Mouse (Mus musculus) lung, embryonic 14.5 days (tissue): ENCODE data around the gene Psme2. TPM values are rescaled to one million over a fixed set of nuclear protein-coding genes. Genes with fewer than 3 reads are reported as not detected.

Experiments
- ATAC-seq: fragments of 200-750 bp; cut with Nextera tagmentation; 2 replicates; pipeline ENCODE4 v1.8.0; 2017; ENCODE audit warnings: mild to moderate bottlenecking, moderate TSS enrichment, moderate library complexity; ENCODE audit not compliant: insufficient read depth
- DNase-seq: peaks from one replicate; pipeline ENCODE4 v3.0.0-alpha.2; 2015
- H3K27ac ChIP-seq: fragments of 300-500 bp; sonication (generic); 2 replicates; pipeline ENCODE4 v1.5.1; 2014; ENCODE audit warnings: low read depth, mild to moderate bottlenecking, moderate library complexity
- H3K27me3 ChIP-seq: fragments of 300-500 bp; sonication (generic); 2 replicates; pipeline ENCODE4 v1.6.1; 2014; ENCODE audit warnings: low read length, control low read depth; ENCODE audit not compliant: insufficient read depth
- H3K36me3 ChIP-seq: fragments of 300-500 bp; sonication (generic); 2 replicates; pipeline ENCODE4 v1.6.1; 2014; ENCODE audit warnings: control low read depth; ENCODE audit not compliant: insufficient read depth
- H3K4me1 ChIP-seq: fragments of 300-500 bp; sonication (generic); 2 replicates; pipeline ENCODE4 v1.6.1; 2014; ENCODE audit warnings: antibody characterized with exemption, control low read depth; ENCODE audit not compliant: insufficient read depth
- H3K4me2 ChIP-seq: fragments of 300-500 bp; sonication (generic); 2 replicates; pipeline ENCODE4 v1.6.1; 2014; ENCODE audit warnings: mild to moderate bottlenecking
- H3K4me3 ChIP-seq: fragments of 300-500 bp; sonication (generic); 2 replicates; pipeline ENCODE4 v1.5.1; 2014; ENCODE audit warnings: low read depth, low read length
- H3K9ac ChIP-seq: fragments of 300-500 bp; sonication (generic); 2 replicates; pipeline ENCODE4 v1.6.1; 2014
- H3K9me3 ChIP-seq: fragments of 300-500 bp; sonication (generic); 2 replicates; pipeline ENCODE4 v1.6.1; 2016; ENCODE audit warnings: low read depth, low read length, control low read depth
- CTCF ChIP-seq: IDR thresholded peaks from 2 replicates; pipeline ENCODE4 v1.5.1; 2016; ENCODE audit warnings: antibody characterized with exemption, low read depth
- WGBS: fragments of 180-500 bp; shearing (Covaris S2); extraction: QIAGEN DNeasy Blood & Tissue Kit; methylation state at CpG from one replicate; pipeline ENCODE4 v1.1.7; 2014; 5-methylcytosine and 5-hydroxymethylcytosine counted together
- polyA plus RNA-seq: library from polyadenylated mRNA; unstranded; fragments of >200 nt; fragmentation: Nextera tagmentation; extraction: Ambion mirVana; gene quantifications from 2 replicates; pipeline ENCODE4 v1.2.1, GENCODE M21; 2014

Gene Psme2
- polyA plus RNA-seq, 1 experiment from 2014 or later = 242 TPM

- TF ChIP-seq CTCF = no peak
Measured at GRCm38 (mm10) chr14:55605743-55606459, 15.0 kb upstream of the Psme2 start.

GRCm38 (mm10) chr14:55604823-55605222 lies 13.9 kb upstream of the Psme2 start:
- H3K4me3 ChIP-seq = peak overlapping the region; percentile 32; the same call in 1 of the 2 replicates
- peak overlapping the region; percentile 62 for H3K4me2 ChIP-seq
- ATAC-seq (no peak), DNase-seq (no peak)
- H3K27ac ChIP-seq = 0 out of 2 replicates have a peak overlapping the region, but pooled peaks have one; percentile 77
- no peaks in the 10 kb centered on the region for H3K9me3 ChIP-seq
- H3K36me3 ChIP-seq = peaks cover 66% of the 10 kb centered on the region
- H3K27me3 ChIP-seq = no peaks in the 10 kb centered on the region
- 92% methylated on average over 11 of the region's 11 CpGs for WGBS
- no peak overlapping the region for H3K9ac ChIP-seq
- 0 out of 2 replicates have a peak, but pooled peaks cover 4% of the 10 kb centered on the region for H3K4me1 ChIP-seq
- TF ChIP-seq CTCF = no peak

More at GRCm38 (mm10) chr14:55605743-55606459, 15.0 kb upstream of the Psme2 start:
- Histone ChIP-seq H3K4me1 (0 out of 2 replicates have a peak, but pooled peaks cover 4% of the 10 kb centered on the region), H3K27ac (no peak overlapping the region), H3K9ac (no peak overlapping the region), H3K9me3 (no peaks in the 10 kb centered on the region), H3K4me2 (no peak overlapping the region), H3K27me3 (no peaks in the 10 kb centered on the region), H3K36me3 (peaks cover 57% of the 10 kb centered on the region), H3K4me3 (no peak overlapping the region)
- 87% methylated on average over 16 of the region's 16 CpGs for WGBS
- ATAC-seq (no peak), DNase-seq (no peak)

- Histone ChIP-seq H3K9me3 (no peaks in the 10 kb centered on the region), H3K4me2 (peak overlapping the region; percentile 62), H3K9ac (peak overlapping the region; percentile 53), H3K27me3 (no peaks in the 10 kb centered on the region), H3K36me3 (peaks cover 67% of the 10 kb centered on the region), H3K27ac (peak overlapping the region; percentile 77), H3K4me3 (peak overlapping the region; percentile 32), H3K4me1 (0 out of 2 replicates have a peak, but pooled peaks cover 4% of the 10 kb centered on the region)
- peak; percentile 94 for DNase-seq
- peak; percentile 93 for TF ChIP-seq CTCF
- WGBS = 15% methylated on average over 19 of the region's 19 CpGs
- ATAC-seq = peak; percentile 92
Measured at GRCm38 (mm10) chr14:55603633-55604576, 13.0 kb upstream of the Psme2 start.

- 84% methylated on average over 7 of the region's 7 CpGs for WGBS
- no peak for TF ChIP-seq CTCF
- peaks cover 68% of the 10 kb centered on the region for H3K36me3 ChIP-seq
Measured at GRCm38 (mm10) chr14:55603271-55603632, 12.3 kb upstream of the Psme2 start, which contains the start of gene Irf9. Irf9 (plus strand) TSS chr14:55603571.

GRCm38 (mm10) chr14:55598521-55599390 lies 7.8 kb upstream of the Psme2 start:
- Histone ChIP-seq H3K4me1 (no peaks in the 10 kb centered on the region), H3K27me3 (no peaks in the 10 kb centered on the region), H3K4me2 (no peak overlapping the region), H3K4me3 (no peak overlapping the region), H3K36me3 (peaks cover 79% of the 10 kb centered on the region), H3K27ac (no peak overlapping the region), H3K9me3 (no peaks in the 10 kb centered on the region), H3K9ac (no peak overlapping the region)
- TF ChIP-seq CTCF = no peak
- no peak for DNase-seq
- 92% methylated on average over 21 of the region's 21 CpGs for WGBS
- no peak for ATAC-seq

More at GRCm38 (mm10) chr14:55603271-55603632, 12.3 kb upstream of the Psme2 start, which contains the start of gene Irf9:
- Histone ChIP-seq H3K9ac (peak within 1 kb of the TSS; percentile 53), H3K27ac (peak within 1 kb of the TSS; percentile 77), H3K4me3 (peak within 1 kb of the TSS; percentile 32), H3K4me2 (peak within 1 kb of the TSS; percentile 62), H3K9me3 (no peaks in the 10 kb centered on the region), H3K4me1 (0 out of 2 replicates have a peak, but pooled peaks cover 4% of the 10 kb centered on the region), H3K27me3 (no peaks in the 10 kb centered on the region)
- ATAC-seq = no peak
- no peak for DNase-seq

GRCm38 (mm10) chr14:55596036-55596690 lies 5.2 kb upstream of the Psme2 start:
- Histone ChIP-seq H3K4me2 (no peak overlapping the region), H3K4me1 (peaks cover 6% of the 10 kb centered on the region; the same call in 1 of the 2 replicates), H3K27ac (no peak overlapping the region), H3K36me3 (peaks cover 64% of the 10 kb centered on the region), H3K4me3 (no peak overlapping the region), H3K27me3 (no peaks in the 10 kb centered on the region), H3K9ac (no peak overlapping the region), H3K9me3 (no peaks in the 10 kb centered on the region)
- DNase-seq = peak; percentile 27
- ATAC-seq = no peak
- TF ChIP-seq CTCF = no peak
- 80% methylated on average over 13 of the region's 13 CpGs for WGBS
